Mouse (Mus musculus): ENCODE results near the gene Ank2. TPM values are rescaled to one million over a fixed set of nuclear protein-coding genes. Genes with fewer than 3 reads are reported as not detected.

Gene Ank2
- polyA plus RNA-seq, 1 experiment from 2014 or later: 131 TPM

- no peaks in the 10 kb centered on the region for H3K36me3 ChIP-seq
- H3K27me3 ChIP-seq: no peaks in the 10 kb centered on the region
- peaks cover 23% of the 10 kb centered on the region for H3K4me1 ChIP-seq
- H3K9ac ChIP-seq: no peak overlapping the region
- ATAC-seq (ENCODE audit: low FRiP score): no peak
- no peak overlapping the region for H3K4me2 ChIP-seq (replicated peaks)
- 0 out of 2 replicates have a peak overlapping the region, but pooled peaks have one; percentile 17 for H3K27ac ChIP-seq
- H3K4me3 ChIP-seq: no peak overlapping the region
- H3K9me3 ChIP-seq (replicated peaks): no peaks in the 10 kb centered on the region
- WGBS: 83% methylated on average over 11 of the region's 11 CpGs
Measured at GRCm38 (mm10) chr3:127242234-127242810, 256.8 kb downstream of the Ank2 start.

DNA sequence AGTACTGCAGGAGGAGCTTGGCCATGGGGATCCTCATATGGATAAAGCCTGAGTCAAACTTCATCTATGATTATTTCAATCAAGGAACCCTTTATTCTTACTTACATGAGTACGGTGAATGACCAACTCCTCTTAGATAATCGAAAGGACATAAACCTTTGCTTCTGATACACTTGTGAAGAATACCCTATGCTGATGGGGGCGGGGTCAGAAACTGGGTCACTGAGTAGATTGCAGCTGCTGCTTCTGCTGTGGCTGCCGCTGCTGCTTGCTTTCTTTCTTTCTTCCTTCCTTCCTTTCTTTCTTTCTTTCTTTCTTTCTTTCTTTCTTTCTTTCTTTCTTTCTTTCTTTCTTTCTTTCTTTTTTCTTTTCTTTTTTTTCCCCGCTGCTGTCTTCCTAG is 263.9 kb downstream of the Ank2 start:
- H3K4me1 ChIP-seq: no peaks in the 10 kb centered on the region
- H3K36me3 ChIP-seq: no peaks in the 10 kb centered on the region
- no peak overlapping the region for H3K9ac ChIP-seq
- no peak overlapping the region for H3K27ac ChIP-seq
- no peak overlapping the region for H3K4me3 ChIP-seq
- WGBS: 72% methylated on average over 5 of the region's 5 CpGs
- no peak overlapping the region for H3K4me2 ChIP-seq (replicated peaks)
- no peaks in the 10 kb centered on the region for H3K27me3 ChIP-seq
- no peak for ATAC-seq (ENCODE audit: low FRiP score)
- H3K9me3 ChIP-seq (replicated peaks): no peaks in the 10 kb centered on the region

GRCm38 (mm10) chr3:127225799-127226730 is 273.1 kb downstream of the Ank2 start:
- H3K4me2 ChIP-seq (replicated peaks): peak overlapping the region; percentile 58
- peak overlapping the region; percentile 67 for H3K9ac ChIP-seq
- H3K27ac ChIP-seq: peak overlapping the region; percentile 87
- ATAC-seq (ENCODE audit: low FRiP score): peak; percentile 94
- H3K36me3 ChIP-seq: no peaks in the 10 kb centered on the region
- no peaks in the 10 kb centered on the region for H3K27me3 ChIP-seq
- 4% methylated on average over 26 of the region's 26 CpGs for WGBS
- peaks cover 14% of the 10 kb centered on the region for H3K4me1 ChIP-seq
- H3K9me3 ChIP-seq (replicated peaks): no peaks in the 10 kb centered on the region
- peak overlapping the region; percentile 49 for H3K4me3 ChIP-seq

- peak; percentile 69 for ATAC-seq (ENCODE audit: low FRiP score)
- Histone ChIP-seq H3K9ac (peak overlapping the region; percentile 67), H3K4me2 (replicated peaks) (peak overlapping the region; percentile 58), H3K4me3 (peak overlapping the region; percentile 49), H3K4me1 (peaks cover 14% of the 10 kb centered on the region), H3K27me3 (no peaks in the 10 kb centered on the region), H3K27ac (peak overlapping the region; percentile 87), H3K36me3 (no peaks in the 10 kb centered on the region), H3K9me3 (replicated peaks) (no peaks in the 10 kb centered on the region)
- 9% methylated on average over 16 of the region's 16 CpGs for WGBS
Measured at GRCm38 (mm10) chr3:127225167-127225798, 273.9 kb downstream of the Ank2 start.

DNA sequence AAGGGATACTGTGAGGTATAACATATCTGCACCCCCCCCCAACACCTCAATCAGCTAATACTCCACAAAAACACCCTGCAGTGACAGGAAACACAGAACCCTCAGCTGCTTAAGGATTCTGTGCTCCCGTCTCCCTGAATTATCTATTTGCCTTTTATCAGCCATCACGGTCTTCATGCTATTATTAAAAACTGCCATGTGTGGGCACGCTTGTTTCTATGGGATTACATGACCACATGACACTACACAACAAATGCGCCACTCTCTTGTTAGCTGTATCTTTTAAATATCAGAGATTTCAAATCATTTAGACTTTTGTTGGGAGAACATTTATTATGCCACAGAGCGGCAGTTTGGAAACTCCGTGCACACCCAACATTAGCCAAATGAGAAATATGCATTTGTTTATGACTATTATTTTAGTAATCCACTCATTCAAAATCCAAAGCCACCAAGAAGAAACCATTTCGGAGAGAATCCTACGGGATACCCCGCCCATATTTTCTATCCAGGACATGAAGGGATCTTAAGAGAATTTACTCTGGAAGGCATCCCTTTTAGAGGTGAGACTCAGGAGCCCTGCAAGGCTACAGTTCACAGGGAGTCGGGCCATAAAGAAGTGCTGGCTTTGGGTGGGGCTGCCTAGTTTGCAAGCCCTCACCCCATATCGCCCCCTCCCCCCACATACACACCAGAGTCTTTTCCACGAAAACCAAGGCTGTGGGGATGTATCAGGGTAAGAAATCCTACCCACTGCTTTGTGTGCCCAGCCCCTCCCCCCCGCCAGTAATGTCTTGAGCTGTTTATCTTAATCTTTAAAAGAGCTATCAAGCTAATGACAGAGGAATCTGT is 274.6 kb downstream of the Ank2 start:
- ATAC-seq (ENCODE audit: low FRiP score): peak; percentile 19; the same call in 1 of the 2 replicates
- peak overlapping the region; percentile 58 for H3K4me2 ChIP-seq (replicated peaks)
- H3K9ac ChIP-seq: peak overlapping the region; percentile 52
- peak overlapping the region; percentile 87 for H3K27ac ChIP-seq
- H3K27me3 ChIP-seq: no peaks in the 10 kb centered on the region
- peak overlapping the region; percentile 49 for H3K4me3 ChIP-seq
- WGBS: 54% methylated on average over 13 of the region's 13 CpGs
- H3K36me3 ChIP-seq: no peaks in the 10 kb centered on the region
- H3K4me1 ChIP-seq: peaks cover 14% of the 10 kb centered on the region
- no peaks in the 10 kb centered on the region for H3K9me3 ChIP-seq (replicated peaks)

DNA sequence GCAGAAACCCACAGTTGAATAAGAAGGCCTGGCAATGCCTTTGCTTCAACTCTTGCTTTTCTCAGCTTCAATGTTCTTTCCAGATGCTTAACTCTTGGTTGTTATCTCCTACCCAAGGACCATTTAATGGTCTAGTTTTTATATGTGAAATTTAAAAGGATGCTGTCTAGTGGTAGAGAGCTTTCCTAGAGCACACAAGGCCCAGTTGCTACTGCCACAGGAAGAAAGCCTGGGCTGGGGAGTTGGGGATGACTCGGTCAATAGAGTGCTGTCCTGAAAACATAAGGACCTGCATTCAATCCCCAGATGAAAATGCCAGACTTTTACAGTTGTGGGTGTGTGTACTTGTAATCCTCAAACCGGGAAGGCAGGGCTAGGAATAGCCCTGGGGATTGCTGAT is 277.1 kb downstream of the Ank2 start:
- Histone ChIP-seq H3K4me2 (replicated peaks) (no peak overlapping the region), H3K27ac (no peak overlapping the region), H3K9ac (no peak overlapping the region), H3K4me1 (peaks cover 14% of the 10 kb centered on the region), H3K4me3 (no peak overlapping the region), H3K9me3 (replicated peaks) (no peaks in the 10 kb centered on the region), H3K27me3 (no peaks in the 10 kb centered on the region), H3K36me3 (no peaks in the 10 kb centered on the region)
- no peak for ATAC-seq (ENCODE audit: low FRiP score)
- WGBS: 86% methylated on average over 2 of the region's 2 CpGs

DNA sequence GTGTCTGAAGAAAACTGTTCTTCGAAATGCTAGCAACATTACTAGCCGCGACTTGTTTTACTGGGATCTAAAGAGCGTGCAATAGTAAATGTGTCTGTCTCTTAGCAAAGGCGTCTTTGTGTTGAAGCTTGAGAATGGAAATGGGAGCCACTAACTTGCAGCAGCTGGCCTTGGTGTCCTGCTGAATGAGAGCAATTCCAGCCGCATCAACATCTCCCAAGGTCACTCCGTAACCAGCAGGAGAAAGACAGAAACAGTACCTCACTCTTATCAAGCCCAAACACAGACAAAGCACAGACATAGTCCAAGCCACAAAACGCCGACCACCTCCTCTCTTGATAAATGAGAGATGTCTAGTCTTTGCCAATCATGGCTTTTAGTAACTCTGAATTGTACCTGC is 278.3 kb downstream of the Ank2 start:
- H3K27ac ChIP-seq: no peak overlapping the region
- no peak for ATAC-seq (ENCODE audit: low FRiP score)
- no peak overlapping the region for H3K4me2 ChIP-seq (replicated peaks)
- no peak overlapping the region for H3K4me3 ChIP-seq
- 0 out of 2 replicates have a peak, but pooled peaks cover 6% of the 10 kb centered on the region for H3K4me1 ChIP-seq
- H3K9ac ChIP-seq: no peak overlapping the region
- H3K9me3 ChIP-seq (replicated peaks): no peaks in the 10 kb centered on the region
- 87% methylated on average over 9 of the region's 9 CpGs for WGBS
- H3K36me3 ChIP-seq: no peaks in the 10 kb centered on the region
- H3K27me3 ChIP-seq: no peaks in the 10 kb centered on the region

- Histone ChIP-seq H3K9me3 (replicated peaks) (no peaks in the 10 kb centered on the region), H3K4me1 (peaks cover 9% of the 10 kb centered on the region; the same call in 1 of the 2 replicates), H3K4me3 (no peak overlapping the region), H3K36me3 (no peaks in the 10 kb centered on the region), H3K27me3 (no peaks in the 10 kb centered on the region), H3K27ac (no peak overlapping the region), H3K9ac (no peak overlapping the region), H3K4me2 (replicated peaks) (no peak overlapping the region)
- 53% methylated on average over 5 of the region's 5 CpGs for WGBS
- no peak for ATAC-seq (ENCODE audit: low FRiP score)
Measured at GRCm38 (mm10) chr3:127213534-127213933, 285.6 kb downstream of the Ank2 start.

GRCm38 (mm10) chr3:127211119-127211518 is 288.0 kb downstream of the Ank2 start:
- Histone ChIP-seq H3K9ac (no peak overlapping the region), H3K4me3 (no peak overlapping the region), H3K9me3 (replicated peaks) (no peaks in the 10 kb centered on the region), H3K27me3 (no peaks in the 10 kb centered on the region), H3K36me3 (no peaks in the 10 kb centered on the region), H3K4me1 (peaks cover 9% of the 10 kb centered on the region; the same call in 1 of the 2 replicates), H3K4me2 (replicated peaks) (no peak overlapping the region), H3K27ac (no peak overlapping the region)
- WGBS: 84% methylated on average over 3 of the region's 3 CpGs
- no peak for ATAC-seq (ENCODE audit: low FRiP score)

DNA sequence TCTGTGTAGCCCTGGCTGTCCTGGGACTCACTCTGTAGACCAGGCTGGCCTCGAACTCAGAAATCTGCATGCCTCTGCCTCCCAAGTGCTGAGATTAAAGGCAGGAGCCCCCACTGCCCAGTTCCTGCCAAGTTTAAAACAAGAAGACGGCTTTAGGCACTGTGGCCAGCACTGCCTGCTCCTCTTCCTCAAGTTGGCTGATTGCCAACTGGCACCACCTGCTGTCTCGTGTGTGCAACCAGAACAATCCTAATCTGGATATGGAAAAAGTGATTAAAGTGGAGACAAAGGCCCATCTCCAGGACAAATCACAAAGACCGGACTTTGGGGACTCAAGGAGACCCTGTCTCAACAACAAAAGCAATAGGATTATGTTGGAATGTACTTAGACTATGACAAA is 288.6 kb downstream of the Ank2 start:
- no peaks in the 10 kb centered on the region for H3K9me3 ChIP-seq (replicated peaks)
- no peak for ATAC-seq (ENCODE audit: low FRiP score)
- 51% methylated on average over 4 of the region's 4 CpGs for WGBS
- H3K36me3 ChIP-seq: no peaks in the 10 kb centered on the region
- H3K4me1 ChIP-seq: peaks cover 9% of the 10 kb centered on the region; the same call in 1 of the 2 replicates
- no peak overlapping the region for H3K27ac ChIP-seq
- no peak overlapping the region for H3K4me2 ChIP-seq (replicated peaks)
- H3K4me3 ChIP-seq: no peak overlapping the region
- H3K9ac ChIP-seq: no peak overlapping the region
- H3K27me3 ChIP-seq: no peaks in the 10 kb centered on the region

DNA sequence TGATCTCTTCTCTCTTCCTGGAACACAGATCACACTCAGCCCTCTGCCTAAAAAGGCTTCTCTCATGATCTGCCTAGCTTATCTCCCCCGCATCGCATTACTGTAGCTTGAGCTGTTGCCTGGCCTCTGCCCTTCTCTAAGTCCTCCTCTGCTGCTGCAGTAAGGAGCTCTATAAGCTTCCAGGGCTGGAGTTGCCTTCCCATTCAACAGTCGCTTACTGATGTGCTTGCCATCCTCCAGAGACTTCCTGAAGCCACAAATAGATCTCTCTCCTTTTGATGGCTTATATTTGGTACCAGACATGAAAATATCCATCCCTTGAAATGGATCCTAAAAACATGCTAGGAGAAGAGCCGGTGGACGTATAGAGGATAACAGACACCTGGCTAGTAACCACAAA is 290.3 kb downstream of the Ank2 start:
- no peak overlapping the region for H3K9ac ChIP-seq
- H3K4me1 ChIP-seq: peaks cover 8% of the 10 kb centered on the region; the same call in 1 of the 2 replicates
- H3K4me2 ChIP-seq (replicated peaks): no peak overlapping the region
- WGBS: 82% methylated on average over 5 of the region's 5 CpGs
- no peaks in the 10 kb centered on the region for H3K9me3 ChIP-seq (replicated peaks)
- H3K4me3 ChIP-seq: no peak overlapping the region
- H3K27me3 ChIP-seq: no peaks in the 10 kb centered on the region
- no peak for ATAC-seq (ENCODE audit: low FRiP score)
- H3K36me3 ChIP-seq: no peaks in the 10 kb centered on the region
- H3K27ac ChIP-seq: no peak overlapping the region

All from hindbrain, embryonic 12.5 days (tissue).